7 mouse cellular contexts compared by ENCODE assay signal in genomic region chr13:60427755-60428385, GRCm38 (mm10).
DNase-seq lines count a peak whose midpoint lies in the region; ATAC-seq and TF ChIP-seq lines count a peak whose summit lies in the region.

No protein-coding gene starts in this region.

- peak overlapping the region; percentile 16; the same call in 1 of the 2 replicates for H3K4me2 ChIP-seq in heart, embryonic 15.5 days
- peak overlapping the region; percentile 31 for H3K4me2 ChIP-seq in limb, embryonic 14.5 days (replicated peaks; ENCODE audit: low read depth, low read length, severe bottlenecking)

- H3K4me1 ChIP-seq in embryonic facial prominence, embryonic 10.5 days, result peaks cover 44% of the 10 kb centered on the region
- H3K4me1 ChIP-seq in heart, embryonic 15.5 days (replicated peaks), result peaks cover 9% of the 10 kb centered on the region; the same call in 1 of the 2 replicates
- H3K4me1 ChIP-seq in limb, embryonic 14.5 days (ENCODE audit: control insufficient read depth, insufficient read depth, low read length), result peaks cover 25% of the 10 kb centered on the region

- WGBS in embryonic facial prominence, embryonic 10.5 days, result 26% methylated on average over 12 of the region's 12 CpGs
- WGBS in heart, embryonic 15.5 days, result 39% methylated on average over 12 of the region's 12 CpGs
- WGBS in limb, embryonic 14.5 days, result 14% methylated on average over 12 of the region's 12 CpGs

- H3K9me3 ChIP-seq in embryonic facial prominence, embryonic 10.5 days, result 0 out of 2 replicates have a peak, but pooled peaks cover 1% of the 10 kb centered on the region
- no peaks in the 10 kb centered on the region for H3K9me3 ChIP-seq in heart, embryonic 15.5 days (replicated peaks)
- H3K9me3 ChIP-seq in limb, embryonic 14.5 days (ENCODE audit: control insufficient read depth, low read length), result 0 out of 2 replicates have a peak, but pooled peaks cover under 1% of the 10 kb centered on the region

- intact Hi-C loops in left cerebral cortex, postnatal 4 days (cut with DNase I), result no loop called here

- no peaks in the 10 kb centered on the region; the same call in none of the 2 replicates for H3K27me3 ChIP-seq in embryonic facial prominence, embryonic 10.5 days (replicated peaks; ENCODE audit: low read depth, poor library complexity, severe bottlenecking)
- no peaks in the 10 kb centered on the region for H3K27me3 ChIP-seq in heart, embryonic 15.5 days
- H3K27me3 ChIP-seq in limb, embryonic 14.5 days (ENCODE audit: control insufficient read depth, insufficient read depth, low read length), result no peaks in the 10 kb centered on the region

- TF ChIP-seq POLR2A in limb, embryonic 14.5 days (IDR thresholded peaks at IDR 0.05; ENCODE audit: borderline replicate concordance, extremely low read depth, insufficient read depth, insufficient read length), result no peak

- peak overlapping the region; percentile 33; the same call in 1 of the 2 replicates for H3K4me3 ChIP-seq in embryonic facial prominence, embryonic 10.5 days
- no peak overlapping the region for H3K4me3 ChIP-seq in heart, embryonic 15.5 days
- H3K4me3 ChIP-seq in limb, embryonic 14.5 days (replicated peaks; ENCODE audit: low read length), result no peak overlapping the region

- ATAC-seq in heart, embryonic 15.5 days (replicated peaks; ENCODE audit: insufficient number of reproducible peaks, insufficient read depth, low FRiP score, low read depth), result no peak
- ATAC-seq in limb, embryonic 14.5 days (ENCODE audit: low FRiP score, low read depth), result peak; percentile 20; the same call in 1 of the 2 replicates

- H3K9ac ChIP-seq in heart, embryonic 15.5 days, result no peak overlapping the region
- peak overlapping the region; percentile 22; the same call in 1 of the 2 replicates for H3K9ac ChIP-seq in limb, embryonic 14.5 days (ENCODE audit: low read depth, low read length, severe bottlenecking)

- H3K36me3 ChIP-seq in embryonic facial prominence, embryonic 10.5 days (replicated peaks), result no peaks in the 10 kb centered on the region
- no peaks in the 10 kb centered on the region for H3K36me3 ChIP-seq in heart, embryonic 15.5 days
- no peaks in the 10 kb centered on the region for H3K36me3 ChIP-seq in limb, embryonic 14.5 days (ENCODE audit: control insufficient read depth, insufficient read depth, low read length)

- H3K27ac ChIP-seq in embryonic facial prominence, embryonic 10.5 days (replicated peaks), result peak overlapping the region; percentile 78
- peak overlapping the region; percentile 23 for H3K27ac ChIP-seq in heart, embryonic 15.5 days
- peak overlapping the region; percentile 76 for H3K27ac ChIP-seq in limb, embryonic 14.5 days (replicated peaks; ENCODE audit: low read depth, low read length)

- peak; percentile 88 for DNase-seq in Muller cell, postnatal 12 days (ENCODE audit: inconsistent ontology term)
- DNase-seq in embryonic facial prominence, embryonic 10.5 days (ENCODE audit: low spot score), result no peak
- DNase-seq in limb, embryonic 14.5 days (ENCODE audit: low spot score), result peak; percentile 38
- DNase-seq in left cerebral cortex, postnatal 4 days, result no peak
- no peak for DNase-seq in thymus, postnatal 36 days
- DNase-seq in natural killer cell, adult 2 months (ENCODE audit: low spot score in 2 of 2), result no peak

Comparison
In these comparisons a context has a peak if more than half of its experiments do, and no peak if none do; other contexts are left out.
1. DNase-seq: peak in Muller cell, postnatal 12 days (single experiment) and limb, embryonic 14.5 days (single experiment); none in embryonic facial prominence, embryonic 10.5 days (single experiment), left cerebral cortex, postnatal 4 days (single experiment), thymus, postnatal 36 days (0 of 2) and natural killer cell, adult 2 months (0 of 2).
2. H3K27ac ChIP-seq: peak in every context shown above with its lines; median percentile 78 in embryonic facial prominence, embryonic 10.5 days; 76 in limb, embryonic 14.5 days; 23 in heart, embryonic 15.5 days.